Mouse (Mus musculus) right cerebral cortex, postnatal 36 days (tissue): ENCODE results near the gene Arl15.

ENCODE experiments used
- DNase-seq, 2 experiments: peaks; one replicate each; pipeline ENCODE4 v3.0.0; 2022; ENCODE audit warnings: low spot score in 2 of 2, mixed read lengths in 1 of 2

Gene Arl15

GRCm38 (mm10) chr13:113917868-113918411 lies 123.6 kb downstream of the Arl15 start:
- no peak for DNase-seq

- no peak for DNase-seq
These were observed 124.4 kb downstream of the Arl15 start for GRCm38 (mm10) chr13:113918668-113919067.

GRCm38 (mm10) chr13:113935697-113936096 lies 141.4 kb downstream of the Arl15 start:
- no peak for DNase-seq

- no peak for DNase-seq
These were observed 142.9 kb downstream of the Arl15 start for GRCm38 (mm10) chr13:113937231-113937630.

- DNase-seq, result no peak
These were observed 144.3 kb downstream of the Arl15 start for GRCm38 (mm10) chr13:113938561-113938960.

GRCm38 (mm10) chr13:113939097-113939496 lies 144.8 kb downstream of the Arl15 start:
- no peak for DNase-seq

GRCm38 (mm10) chr13:113939681-113940080 lies 145.4 kb downstream of the Arl15 start:
- DNase-seq, result no peak

GRCm38 (mm10) chr13:113940151-113940550 lies 145.8 kb downstream of the Arl15 start:
- DNase-seq, result no peak

GRCm38 (mm10) chr13:113941943-113942342 lies 147.6 kb downstream of the Arl15 start:
- DNase-seq, result no peak

- DNase-seq, result no peak
These were observed 153.2 kb downstream of the Arl15 start for GRCm38 (mm10) chr13:113947546-113947945.

- no peak for DNase-seq
These were observed 155.4 kb downstream of the Arl15 start for GRCm38 (mm10) chr13:113949708-113950107.

GRCm38 (mm10) chr13:113950131-113950530 lies 155.8 kb downstream of the Arl15 start:
- DNase-seq, result no peak

GRCm38 (mm10) chr13:113957438-113957837 lies 163.1 kb downstream of the Arl15 start:
- DNase-seq, result no peak

- no peak for DNase-seq
These were observed 170.6 kb downstream of the Arl15 start for GRCm38 (mm10) chr13:113964945-113965344.

GRCm38 (mm10) chr13:113970706-113971105 lies 176.4 kb downstream of the Arl15 start:
- DNase-seq, result no peak

GRCm38 (mm10) chr13:113972401-113972800 lies 178.1 kb downstream of the Arl15 start:
- no peak for DNase-seq

GRCm38 (mm10) chr13:113974866-113975265 lies 180.6 kb downstream of the Arl15 start:
- no peak for DNase-seq

GRCm38 (mm10) chr13:113975722-113976121 lies 181.4 kb downstream of the Arl15 start:
- no peak for DNase-seq

GRCm38 (mm10) chr13:113976936-113977335 lies 182.6 kb downstream of the Arl15 start:
- DNase-seq, result no peak

- no peak for DNase-seq
These were observed 186.6 kb downstream of the Arl15 start for GRCm38 (mm10) chr13:113980739-113981460.

GRCm38 (mm10) chr13:113981461-113982000 lies 187.2 kb downstream of the Arl15 start:
- DNase-seq, result no peak

- no peak for DNase-seq
These were observed 189.3 kb downstream of the Arl15 start for GRCm38 (mm10) chr13:113983633-113984032.

- no peak for DNase-seq
These were observed 190.2 kb downstream of the Arl15 start for GRCm38 (mm10) chr13:113984491-113984890.
